Mouse (Mus musculus) ES-E14 (cell line): Measurements from ENCODE around the gene Atp1b2. TPM values are rescaled to one million over a fixed set of nuclear protein-coding genes. Genes with fewer than 3 reads are reported as not detected.

Experiments used
- DNase-seq: peaks from one replicate; pipeline ENCODE4 v3.0.0-alpha.2; 2013; ENCODE audit warnings: low read depth, low spot score
- H3K27ac ChIP-seq: 2 replicates; pipeline ENCODE4 v1.5.1; 2012; ENCODE audit warnings: low read depth, mild to moderate bottlenecking, low read length, moderate library complexity, mixed read lengths; ENCODE audit not compliant: poor library complexity, insufficient read depth, severe bottlenecking
- H3K36me3 ChIP-seq: 2 replicates; pipeline ENCODE4 v1.6.1; 2012; ENCODE audit warnings: mild to moderate bottlenecking, low read length, moderate library complexity, mixed read lengths; ENCODE audit not compliant: control insufficient read depth, poor library complexity, insufficient read depth, severe bottlenecking
- H3K4me1 ChIP-seq, 2 experiments: fragments of 150-350 bp in 1 of 2; sonication (generic) in 1 of 2; 2 replicates each; pipeline ENCODE4 v1.6.1; 2012; ENCODE audit warnings: low read length in 2 of 2, mild to moderate bottlenecking in 1 of 2, mixed read lengths in 1 of 2; ENCODE audit not compliant: control insufficient read depth in 2 of 2, insufficient read depth in 2 of 2, poor library complexity in 1 of 2
- H3K4me3 ChIP-seq, 2 experiments: fragments of 150-350 bp in 1 of 2; sonication (generic) in 1 of 2; 2 replicates each; pipeline ENCODE4 v1.5.1; 2012; ENCODE audit warnings: low read length in 2 of 2, low read depth in 1 of 2, mild to moderate bottlenecking in 1 of 2, mixed read lengths in 1 of 2; ENCODE audit not compliant: insufficient read depth in 1 of 2, poor library complexity in 1 of 2, severe bottlenecking in 1 of 2
- H3K9ac ChIP-seq: 2 replicates; pipeline ENCODE4 v1.6.1; 2012; ENCODE audit warnings: low read depth, mild to moderate bottlenecking, low read length, mixed read lengths; ENCODE audit not compliant: poor library complexity, insufficient read depth, severe bottlenecking
- H3K9me3 ChIP-seq: fragments of 150-350 bp; sonication (generic); 2 replicates; pipeline ENCODE4 v1.6.1; 2012; ENCODE audit warnings: low read depth, mild to moderate bottlenecking, low read length; ENCODE audit not compliant: control insufficient read depth, insufficient read depth
- CHD2 ChIP-seq: IDR thresholded peaks from 2 replicates; pipeline ENCODE4 v1.6.1; 2014; ENCODE audit warnings: mild to moderate bottlenecking, low read depth, low read length, inconsistent platforms
- HCFC1 ChIP-seq: IDR thresholded peaks from 2 replicates; pipeline ENCODE4 v1.6.1; 2012; ENCODE audit warnings: low read length, inconsistent platforms, borderline replicate concordance; ENCODE audit not compliant: insufficient read depth
- MAFK ChIP-seq: IDR thresholded peaks from 2 replicates; pipeline ENCODE4 v1.6.1; 2014; ENCODE audit warnings: mild to moderate bottlenecking, low read depth, low read length, inconsistent platforms; ENCODE audit not compliant: insufficient read depth
- ZC3H11A ChIP-seq: IDR thresholded peaks from 2 replicates; pipeline ENCODE4 v1.6.1; 2012; ENCODE audit warnings: low read depth, mild to moderate bottlenecking, inconsistent platforms, low read length, borderline replicate concordance
- ZNF384 ChIP-seq: IDR thresholded peaks from 2 replicates; pipeline ENCODE4 v1.6.1; 2012; ENCODE audit warnings: low read depth, low read length, inconsistent platforms
- in situ Hi-C, 2 experiments: fragments of 600-800 bp; cut with MboI; formaldehyde crosslinking; loops; one replicate each; pipeline ENCODE4 v1.15.1; 2025; ENCODE audit warnings: low sequenced_read_pairs in 2 of 2, inconsistent platforms in 1 of 2; ENCODE audit not compliant: unreplicated experiment in 2 of 2
- total RNA-seq: library from RNA; depleted of rRNA; stranded (reverse); fragments of 300-350 nt; gene quantifications from 2 replicates; pipeline ENCODE4 v1.2.3, GENCODE M21; 2012

The Atp1b2 gene
- total RNA-seq, 1 experiment = 13.1 TPM

GRCm38 (mm10) chr11:69558756-69559155 lies 47.0 kb downstream of the Atp1b2 start:
- Histone ChIP-seq H3K4me3 (no peak overlapping the region), H3K36me3 (peaks cover 21% of the 10 kb centered on the region), H3K9me3 (no peaks in the 10 kb centered on the region), H3K27ac (no peak overlapping the region), H3K9ac (no peak overlapping the region), H3K4me1 (peaks cover 6 to 43% of the 10 kb centered on the region in 2 experiments; a peak in 3 of 4 replicates)
- in situ Hi-C loops = no loop called here
- DNase-seq = no peak
- no peak for TF ChIP-seq CHD2

- Histone ChIP-seq H3K27ac (no peak overlapping the region), H3K4me3 (no peak overlapping the region), H3K9me3 (no peaks in the 10 kb centered on the region), H3K36me3 (peaks cover 8% of the 10 kb centered on the region), H3K4me1 (peaks cover 6 to 45% of the 10 kb centered on the region in 2 experiments; a peak in 3 of 4 replicates), H3K9ac (no peak overlapping the region)
- TF ChIP-seq ZNF384 (no peak), CHD2 (no peak), MAFK (no peak), HCFC1 (no peak), ZC3H11A (no peak)
- DNase-seq = no peak
- in situ Hi-C loops = no loop called here
These were observed 48.3 kb downstream of the Atp1b2 start for GRCm38 (mm10) chr11:69557381-69557958.

GRCm38 (mm10) chr11:69554539-69555140 lies 51.1 kb downstream of the Atp1b2 start:
- in situ Hi-C loops = no loop called here
- peaks cover 7 to 38% of the 10 kb centered on the region in 2 experiments for H3K4me1 ChIP-seq
- H3K36me3 ChIP-seq = no peaks in the 10 kb centered on the region
- H3K4me3 ChIP-seq = no peak overlapping the region
- H3K9me3 ChIP-seq = no peaks in the 10 kb centered on the region
- no peak overlapping the region for H3K27ac ChIP-seq
- no peak overlapping the region for H3K9ac ChIP-seq
- TF ChIP-seq ZNF384 (no peak), CHD2 (no peak), HCFC1 (no peak), MAFK (no peak), ZC3H11A (no peak)
- no peak for DNase-seq

GRCm38 (mm10) chr11:69553341-69553721 lies 52.4 kb downstream of the Atp1b2 start:
- Histone ChIP-seq H3K4me1 (peaks cover 7 to 39% of the 10 kb centered on the region in 2 experiments), H3K36me3 (no peaks in the 10 kb centered on the region), H3K9me3 (no peaks in the 10 kb centered on the region), H3K9ac (no peak overlapping the region), H3K27ac (no peak overlapping the region), H3K4me3 (no peak overlapping the region)
- DNase-seq = no peak
- in situ Hi-C loops = no loop called here
- TF ChIP-seq ZNF384 = no peak
- no peak for TF ChIP-seq HCFC1
- TF ChIP-seq CHD2 = no peak
